Mouse (Mus musculus) embryo, embryonic 9.5 days (tissue): Measurements from ENCODE around the gene Prkar1b.
A peak's percentile ranks its signal among the peaks of the same experiment; 100 is the strongest.

Experiments used
- DNase-seq: peaks from one replicate; pipeline ENCODE4 v3.0.0-alpha.2; 2017; ENCODE audit errors: extremely low spot score

Prkar1b gene

DNA sequence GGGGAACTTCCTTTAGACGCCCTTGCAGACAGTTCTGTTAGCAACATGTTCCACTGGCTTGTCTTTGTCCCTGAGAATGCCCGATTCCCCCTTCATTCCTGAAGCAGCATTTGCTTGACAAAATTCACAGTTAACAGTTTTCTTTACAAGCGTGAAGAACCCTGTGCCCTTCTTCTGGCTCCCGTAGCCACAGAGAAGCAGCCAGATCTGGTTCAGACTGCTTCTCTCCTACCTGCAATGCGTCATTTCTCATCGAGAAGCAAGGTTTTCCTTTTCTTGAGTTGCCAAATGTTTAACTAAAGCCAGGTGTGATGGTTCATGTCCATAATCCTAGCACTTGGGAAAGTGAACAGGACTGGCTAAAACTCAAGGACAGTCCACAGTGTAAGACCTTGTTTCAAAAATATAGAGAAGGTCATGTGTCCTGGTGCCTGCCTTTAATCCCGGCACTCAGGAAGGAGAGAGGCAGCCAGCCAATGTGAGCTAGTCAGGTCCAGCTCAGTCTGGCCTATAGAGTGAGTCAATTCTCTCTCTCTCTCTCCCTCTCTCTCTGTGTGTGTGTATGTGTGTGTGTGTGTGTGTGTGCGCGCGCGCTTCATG lies 3.2 kb downstream of the Prkar1b start:
- DNase-seq, result no peak

DNA sequence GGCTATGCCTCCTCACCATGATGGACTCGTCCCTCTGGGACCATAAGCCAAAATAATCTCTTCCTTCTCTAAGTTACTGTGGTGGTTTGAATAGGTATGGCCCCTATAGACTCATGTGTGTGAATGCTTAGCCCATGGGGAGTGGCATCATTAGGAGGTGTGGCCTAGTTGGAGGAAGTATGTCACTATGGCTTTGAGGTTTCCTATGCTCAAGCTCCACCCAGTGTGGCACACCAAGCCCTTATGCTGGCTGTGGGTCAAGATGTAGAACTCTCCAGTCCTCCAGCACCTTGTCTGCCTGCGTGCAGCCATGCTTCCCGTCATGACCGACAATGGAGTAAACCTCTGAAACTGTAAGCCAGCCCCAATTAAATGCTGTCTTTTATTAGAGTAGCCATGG lies 4.1 kb downstream of the Prkar1b start:
- no peak for DNase-seq

DNA sequence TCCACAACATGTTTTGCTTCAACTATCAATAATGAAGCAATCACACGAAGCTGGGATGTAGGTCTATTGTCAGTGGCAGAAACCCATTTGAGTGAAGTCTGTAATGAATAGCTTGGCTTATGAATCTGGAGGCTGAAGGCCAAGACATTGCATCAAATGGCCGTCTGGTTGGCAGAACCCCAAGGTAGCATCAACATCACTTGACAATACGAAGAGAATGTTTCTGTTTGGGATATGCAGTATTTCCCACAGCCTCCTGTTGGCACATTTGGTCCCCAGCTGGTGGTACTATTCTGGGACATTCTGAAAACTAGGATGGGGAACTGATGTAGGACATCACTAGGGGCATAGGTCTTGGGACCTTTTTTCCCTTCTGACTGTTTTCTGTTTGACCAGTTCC lies 5.9 kb downstream of the Prkar1b start:
- DNase-seq, result no peak

DNA sequence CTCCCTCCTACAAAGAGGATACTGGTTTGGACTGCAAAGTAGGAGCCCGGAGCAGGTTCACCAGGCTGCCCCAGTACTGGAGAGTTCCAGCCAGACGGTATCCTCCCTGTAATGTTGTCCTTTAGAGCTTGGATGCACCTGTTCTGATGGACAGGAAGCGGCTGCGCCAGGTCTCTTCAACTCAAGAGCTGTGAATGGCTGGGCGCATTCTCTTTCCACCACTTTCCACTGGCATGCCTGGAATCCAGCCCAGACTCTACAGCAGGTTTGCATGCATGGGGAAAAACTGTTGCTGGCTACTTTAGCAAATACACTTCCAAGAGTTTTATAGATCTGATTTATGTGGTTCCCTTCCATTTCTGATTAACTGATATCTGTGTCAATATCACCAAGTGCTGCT lies 8.5 kb downstream of the Prkar1b start:
- DNase-seq, result no peak

DNA sequence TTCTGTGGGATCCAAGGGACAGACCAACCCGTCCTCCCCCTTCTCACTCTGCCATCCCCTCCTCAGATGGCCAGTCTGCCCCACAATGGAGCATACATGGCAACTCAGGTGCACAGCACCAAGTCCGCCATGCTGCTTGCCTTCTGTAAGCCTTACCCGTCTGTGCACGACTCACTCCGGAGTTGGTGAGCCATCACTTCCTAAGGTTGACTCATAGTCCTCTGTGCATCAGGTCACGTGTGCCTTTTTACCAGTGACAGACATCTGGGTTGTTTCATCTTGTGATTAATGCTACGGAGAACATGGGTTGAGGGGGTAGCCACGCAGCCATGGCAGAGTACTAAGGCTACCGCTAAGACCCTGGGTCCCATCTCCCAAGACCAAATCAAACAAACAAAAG lies 9.2 kb downstream of the Prkar1b start:
- no peak for DNase-seq

DNA sequence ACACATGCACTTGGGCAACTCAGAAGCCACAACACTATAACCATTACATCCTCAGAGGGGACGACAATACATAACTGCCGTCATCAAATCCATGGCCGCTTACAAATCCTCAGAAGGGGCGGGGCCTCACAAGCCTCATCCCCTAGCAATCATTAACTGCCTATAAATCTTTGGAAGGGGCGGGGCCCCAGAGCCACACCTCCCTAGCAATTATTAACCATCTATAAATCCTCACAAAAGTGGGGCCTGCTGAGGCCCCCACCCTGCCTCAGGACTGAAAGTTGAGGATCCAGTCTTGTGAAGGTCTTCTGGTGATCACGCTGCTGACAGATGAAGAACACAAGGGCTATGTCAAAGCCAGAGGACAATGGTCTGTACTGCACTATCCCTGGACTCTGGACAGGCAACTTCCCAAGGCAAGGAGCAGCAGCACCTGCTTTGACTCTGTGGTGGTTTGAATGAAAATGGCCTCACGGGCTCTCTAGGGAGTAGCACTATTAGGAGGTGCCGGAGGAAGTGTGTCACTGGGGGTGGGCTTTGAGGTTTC lies 10.8 kb downstream of the Prkar1b start:
- no peak for DNase-seq

DNA sequence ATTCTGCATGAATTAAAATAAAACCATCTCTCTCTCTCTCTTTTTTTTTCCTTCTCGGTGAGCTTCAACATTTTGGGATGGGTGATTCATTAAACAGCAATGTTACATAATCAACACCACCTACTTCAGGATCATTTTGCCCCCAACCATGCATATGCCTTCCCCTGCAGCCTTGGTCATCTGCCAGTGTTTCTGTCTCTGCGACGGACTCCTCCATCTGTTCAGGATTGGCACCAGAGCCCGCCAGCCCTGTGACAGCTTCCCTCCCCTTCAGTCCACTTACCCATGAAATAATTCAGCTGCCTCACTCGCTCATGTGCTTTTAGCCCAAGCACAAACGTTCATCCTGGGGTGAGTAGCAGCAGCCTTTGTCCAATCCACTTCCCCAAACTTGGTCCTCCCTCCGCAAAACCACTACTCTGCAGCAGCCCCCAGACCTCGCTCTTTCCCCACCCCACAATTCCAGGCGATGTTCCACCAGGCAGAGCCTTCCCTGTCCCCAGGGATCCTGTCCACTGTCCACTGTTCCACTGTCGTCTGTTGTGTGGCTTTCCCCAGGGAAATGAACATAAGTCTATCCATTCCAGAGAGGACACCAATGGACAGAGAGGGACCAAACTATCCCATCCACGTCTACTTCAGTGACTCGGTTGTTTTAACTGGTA lies 11.4 kb downstream of the Prkar1b start:
- no peak for DNase-seq

DNA sequence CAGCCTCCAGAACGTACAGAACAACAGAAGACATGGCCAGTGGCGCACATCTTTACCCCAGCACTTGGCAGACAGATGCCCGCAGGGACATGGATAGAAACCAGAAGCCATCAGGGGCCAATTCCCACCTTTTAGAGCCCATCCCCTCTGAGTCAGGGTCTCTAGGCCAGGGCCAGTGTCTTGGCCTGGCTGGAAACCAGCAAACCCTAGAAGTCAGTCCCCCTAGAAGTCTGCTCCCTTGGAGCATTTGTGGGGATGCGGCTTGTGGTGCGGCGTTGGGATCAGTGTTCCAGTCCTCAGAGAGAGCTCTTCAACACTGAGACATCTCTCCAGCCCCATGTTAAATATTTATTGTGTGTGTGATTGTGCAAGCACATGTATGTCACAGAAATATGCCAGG lies 12.6 kb downstream of the Prkar1b start:
- no peak for DNase-seq

DNA sequence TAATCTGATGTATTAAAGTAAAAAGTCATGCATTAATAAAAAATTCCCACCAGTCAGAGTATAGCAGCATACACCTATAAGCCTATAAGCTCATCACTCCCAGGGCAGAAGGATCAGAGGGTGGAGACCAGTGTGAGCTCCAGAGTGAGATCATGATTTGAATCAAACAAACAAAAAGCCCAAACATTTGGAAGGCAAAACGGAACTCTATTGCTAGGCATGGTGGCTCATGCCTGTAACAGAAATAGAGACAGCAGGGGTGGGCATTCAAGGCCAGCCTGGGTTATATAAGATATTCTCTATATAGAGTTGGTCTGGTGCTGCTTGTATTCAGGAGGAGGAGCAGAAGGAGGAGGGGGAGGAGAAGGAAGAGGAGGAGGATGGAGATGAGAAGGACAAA lies 13.5 kb downstream of the Prkar1b start:
- no peak for DNase-seq

DNA sequence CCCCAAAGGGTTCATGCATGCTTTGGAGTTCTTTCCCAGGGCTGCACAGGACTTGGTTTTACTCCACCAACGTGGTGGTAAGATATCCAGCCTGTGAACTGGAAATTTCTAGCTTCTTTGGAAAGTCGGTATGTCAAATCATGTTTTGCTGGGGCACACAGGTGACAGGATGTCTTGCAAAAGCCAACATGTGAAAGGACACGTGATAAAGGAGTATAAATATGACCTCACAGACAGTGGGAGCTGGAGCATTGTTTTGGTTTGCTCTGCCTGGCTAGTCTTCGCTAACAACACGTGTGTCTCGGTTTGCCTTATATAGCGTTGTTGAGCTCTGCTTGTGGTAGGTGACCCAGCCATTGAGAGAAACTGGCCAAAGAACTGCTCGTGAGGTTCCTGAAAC lies 15.3 kb downstream of the Prkar1b start:
- no peak for DNase-seq

DNA sequence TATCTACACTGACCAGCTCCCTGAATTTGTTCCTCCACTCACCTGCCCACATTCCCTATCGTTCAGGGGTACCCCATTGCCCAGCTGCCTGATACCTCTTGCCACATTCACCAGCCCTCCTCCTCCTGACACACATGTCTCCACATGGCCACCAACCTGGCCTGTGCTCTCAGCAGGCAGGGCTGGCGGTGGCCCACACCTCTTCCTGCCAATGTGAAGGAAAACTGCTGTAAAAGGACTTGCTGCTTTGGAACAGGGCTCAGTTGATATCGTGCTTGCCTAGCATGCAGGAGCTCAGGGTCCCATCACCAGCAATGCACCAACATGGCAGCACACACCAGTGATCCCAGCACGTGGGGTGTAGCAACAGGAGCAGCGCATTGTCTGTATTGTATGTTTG lies 19.4 kb downstream of the Prkar1b start:
- DNase-seq, result no peak

DNA sequence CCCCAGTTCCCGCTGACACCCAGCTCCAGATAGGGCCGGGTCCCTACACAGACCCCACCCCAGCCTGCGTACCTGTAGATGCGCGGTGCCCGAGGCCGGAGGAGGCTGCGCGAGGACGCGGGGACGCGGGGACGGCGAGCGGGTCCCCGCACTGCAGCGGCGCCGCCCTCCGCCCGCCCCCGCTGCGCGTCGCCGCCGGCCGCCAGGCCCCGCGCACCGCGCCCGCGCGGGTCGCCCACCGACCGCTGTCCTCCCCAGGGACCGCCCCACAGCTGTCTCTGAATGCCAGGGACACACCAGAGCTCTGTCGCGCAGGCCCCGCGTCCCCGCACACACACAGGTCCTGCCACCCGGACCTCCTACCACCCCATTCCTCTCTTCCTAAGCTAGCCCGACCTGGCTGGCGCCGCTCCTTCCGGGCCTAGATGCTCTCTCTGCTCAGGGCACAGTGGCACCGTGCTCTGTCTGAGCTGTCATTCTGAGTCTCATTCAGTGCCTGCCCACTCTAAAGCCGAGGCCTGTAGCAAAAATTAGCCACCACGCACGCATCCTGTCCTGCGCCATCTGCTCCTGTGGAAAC lies 20.1 kb downstream of the Prkar1b start:
- DNase-seq, result peak; percentile 14

DNA sequence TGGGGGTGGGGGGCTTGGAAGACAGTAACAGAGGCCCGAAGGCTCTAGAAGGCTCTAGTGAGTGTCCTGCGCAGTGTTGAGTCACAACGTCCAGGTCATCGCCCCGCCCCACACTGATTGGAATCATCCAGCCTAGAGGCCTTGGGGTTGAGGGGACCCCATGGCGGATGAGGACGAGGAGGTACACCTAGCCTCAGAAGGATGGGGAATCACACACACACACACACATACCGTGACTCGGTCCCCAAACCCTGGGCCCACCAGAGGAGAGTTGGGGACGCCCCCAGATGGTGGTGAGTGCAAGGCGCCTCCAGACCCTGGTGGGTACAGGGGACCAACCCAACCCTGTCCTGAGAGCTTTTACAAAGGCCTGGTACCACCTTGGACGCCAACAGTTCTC lies 20.7 kb downstream of the Prkar1b start:
- DNase-seq, result no peak

DNA sequence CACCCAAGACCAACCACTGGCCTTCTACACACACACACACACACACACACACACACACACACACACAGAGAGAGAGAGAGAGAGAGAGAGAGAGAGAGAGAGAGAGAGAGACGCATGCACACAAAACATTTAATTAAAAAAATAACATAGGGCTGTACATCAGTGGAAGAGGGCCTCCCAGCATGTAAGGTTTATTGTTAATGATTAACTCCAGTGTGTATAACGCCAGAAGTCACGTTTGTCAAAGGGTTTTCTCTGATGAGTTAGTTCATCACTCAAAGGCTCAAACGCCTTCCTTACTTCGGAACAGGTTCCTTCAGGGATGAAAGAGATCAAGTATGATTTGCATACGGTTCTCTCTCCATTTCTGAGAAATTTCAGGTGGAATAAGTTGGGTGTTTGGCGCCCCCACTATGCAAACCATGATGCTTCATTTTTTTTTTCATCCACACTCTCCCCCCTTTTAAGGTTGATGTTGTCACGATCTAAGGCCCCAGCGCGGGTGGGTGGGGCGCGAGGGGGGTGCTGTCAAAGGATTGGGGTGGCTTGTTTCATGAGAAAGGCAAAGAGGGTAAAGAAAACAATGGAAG lies 21.2 kb downstream of the Prkar1b start:
- DNase-seq, result no peak

DNA sequence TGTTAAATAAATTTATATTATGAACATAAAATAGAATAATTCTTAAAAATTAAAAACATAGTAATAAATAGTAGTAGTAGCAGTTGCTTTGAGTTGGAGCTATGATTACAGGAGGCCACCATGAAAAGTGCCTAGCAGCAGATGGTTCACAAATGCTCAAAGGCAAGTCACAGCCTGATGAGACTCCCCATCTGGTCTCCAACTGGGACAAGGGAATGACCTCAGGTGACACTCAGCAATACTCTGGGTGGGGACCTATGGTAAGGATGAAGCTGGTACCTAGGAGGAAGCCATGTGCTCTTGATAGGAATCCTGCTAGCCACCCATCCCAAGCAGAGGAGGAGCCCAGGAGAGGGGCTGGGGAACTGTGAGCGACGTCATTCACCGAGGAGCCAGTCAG lies 24.1 kb downstream of the Prkar1b start:
- no peak for DNase-seq

DNA sequence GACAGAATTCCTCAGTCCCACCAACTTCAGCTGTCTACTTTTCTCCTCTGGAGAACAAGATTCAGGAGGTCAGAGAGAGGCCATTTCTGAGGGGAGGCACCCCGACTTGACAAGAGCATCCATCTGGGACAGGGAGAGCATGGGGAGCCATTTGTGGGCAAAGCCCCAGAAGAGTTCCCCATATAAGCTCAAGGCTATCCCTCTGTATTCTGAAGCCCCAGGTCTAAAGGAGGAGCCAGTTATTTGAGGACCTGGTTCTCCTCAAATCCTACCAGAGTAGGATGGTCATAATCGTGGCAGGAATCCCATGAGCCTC lies 30.9 kb downstream of the Prkar1b start:
- DNase-seq, result no peak

DNA sequence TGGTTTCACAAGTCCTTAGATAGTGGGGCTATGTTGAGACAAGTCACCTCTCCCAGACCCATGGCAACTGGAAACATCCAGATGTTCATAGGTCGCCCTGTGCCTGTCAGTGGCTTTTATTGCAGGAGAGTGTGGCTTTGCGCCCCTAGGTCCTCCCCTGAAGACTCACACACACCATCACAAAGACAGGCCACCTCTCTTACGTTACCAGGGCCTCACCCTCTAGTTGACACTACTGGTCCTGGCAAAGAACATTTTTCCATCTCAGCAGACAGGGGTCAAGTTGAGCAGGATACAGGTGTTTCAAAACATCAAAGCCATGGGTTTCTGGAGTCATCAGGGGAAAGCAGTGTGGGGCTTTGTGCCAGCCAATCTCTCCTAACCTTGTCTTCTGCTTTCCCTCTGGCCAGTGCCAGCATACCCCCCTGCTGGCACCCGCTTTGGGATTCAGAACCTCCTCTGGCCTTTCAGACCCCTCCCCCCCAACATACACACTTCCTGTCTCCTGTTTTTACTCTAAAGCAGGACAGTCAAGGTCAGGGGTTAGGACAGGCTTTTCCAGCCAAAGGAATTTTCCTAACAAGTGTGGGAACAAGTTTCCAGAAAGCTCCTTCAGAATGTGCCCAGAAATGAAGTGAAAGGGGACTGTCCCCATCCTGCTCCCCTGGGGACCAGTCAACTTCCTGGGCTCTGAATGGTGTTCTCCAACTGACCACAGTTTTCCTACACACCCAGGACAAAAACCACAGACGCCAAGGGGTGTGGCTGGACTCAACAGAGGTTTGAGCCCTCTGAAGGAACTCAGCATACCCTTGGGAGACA lies 31.5 kb downstream of the Prkar1b start:
- DNase-seq, result no peak

DNA sequence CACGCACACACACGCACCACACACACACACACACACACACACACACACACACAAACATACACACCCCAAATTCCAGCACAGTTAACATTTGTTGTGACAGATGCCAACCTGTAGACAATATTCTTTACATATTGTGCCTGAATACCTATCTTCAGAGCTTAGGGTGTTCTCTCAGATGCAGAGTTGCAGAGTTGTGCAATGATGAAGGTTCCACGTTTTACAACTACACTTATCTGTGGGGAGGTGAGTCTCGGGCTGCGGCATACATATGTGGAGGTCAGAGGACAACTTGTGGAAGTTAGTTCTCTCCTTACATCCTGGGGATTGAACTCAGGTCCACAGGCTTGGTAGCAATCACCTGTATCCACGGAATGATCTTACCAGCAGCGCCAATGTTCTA lies 34.3 kb downstream of the Prkar1b start:
- no peak for DNase-seq

DNA sequence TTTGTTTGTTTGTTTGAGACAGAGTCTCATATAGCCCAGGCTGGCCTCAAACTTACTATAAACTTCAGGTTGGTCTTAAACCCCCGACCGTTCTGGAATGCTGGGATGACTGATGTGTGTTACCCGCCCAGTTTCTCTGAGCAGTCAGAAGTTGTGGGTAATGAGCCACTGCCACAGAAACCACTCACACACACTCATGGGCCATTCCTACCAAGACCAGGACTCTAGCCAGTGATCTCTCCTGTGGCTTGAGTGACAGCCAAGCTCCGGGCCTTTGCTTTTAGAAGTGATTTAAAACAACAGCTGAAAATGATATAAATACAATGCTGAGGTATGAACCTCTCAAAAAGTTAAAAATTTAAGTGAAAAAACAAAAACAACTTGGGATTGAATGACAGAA lies 34.9 kb downstream of the Prkar1b start:
- DNase-seq, result no peak

DNA sequence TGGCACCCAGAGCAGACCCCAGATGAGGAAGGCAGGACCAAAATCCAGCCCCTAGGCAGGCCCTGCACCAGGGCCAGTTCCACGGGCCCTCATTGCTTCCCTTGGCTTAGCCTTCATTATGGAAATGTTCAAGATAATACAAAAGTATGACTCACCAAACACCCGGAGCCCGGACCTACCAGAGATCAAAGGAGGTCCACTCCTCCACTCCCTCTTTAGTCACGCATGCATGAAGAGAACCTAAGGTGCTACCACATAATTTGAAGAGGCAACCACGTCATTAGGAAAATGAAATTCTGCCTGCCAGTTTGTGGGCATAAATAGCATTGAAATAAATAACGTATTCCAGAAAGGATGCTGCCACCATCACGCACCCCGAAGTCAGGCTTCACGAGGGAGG lies 37.4 kb downstream of the Prkar1b start:
- no peak for DNase-seq

DNA sequence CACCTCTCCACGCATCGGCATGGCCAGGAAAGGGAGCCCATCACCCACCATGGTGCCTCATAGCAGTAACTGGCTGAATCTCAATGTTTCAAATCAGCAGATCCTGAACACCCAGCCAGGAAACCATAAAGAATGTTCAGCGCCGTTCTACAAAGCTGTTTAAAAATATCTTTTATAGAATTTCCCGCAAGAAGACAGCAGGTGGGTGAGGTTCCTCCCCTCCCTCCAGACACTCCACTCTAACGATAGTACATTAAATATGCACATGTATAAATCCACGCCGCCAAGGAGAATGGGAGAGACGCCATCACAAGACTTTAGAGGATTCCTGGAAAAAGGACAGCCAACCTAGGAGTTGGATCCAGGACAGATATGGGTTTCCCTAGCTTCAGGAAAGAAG lies 37.8 kb downstream of the Prkar1b start:
- DNase-seq, result no peak

DNA sequence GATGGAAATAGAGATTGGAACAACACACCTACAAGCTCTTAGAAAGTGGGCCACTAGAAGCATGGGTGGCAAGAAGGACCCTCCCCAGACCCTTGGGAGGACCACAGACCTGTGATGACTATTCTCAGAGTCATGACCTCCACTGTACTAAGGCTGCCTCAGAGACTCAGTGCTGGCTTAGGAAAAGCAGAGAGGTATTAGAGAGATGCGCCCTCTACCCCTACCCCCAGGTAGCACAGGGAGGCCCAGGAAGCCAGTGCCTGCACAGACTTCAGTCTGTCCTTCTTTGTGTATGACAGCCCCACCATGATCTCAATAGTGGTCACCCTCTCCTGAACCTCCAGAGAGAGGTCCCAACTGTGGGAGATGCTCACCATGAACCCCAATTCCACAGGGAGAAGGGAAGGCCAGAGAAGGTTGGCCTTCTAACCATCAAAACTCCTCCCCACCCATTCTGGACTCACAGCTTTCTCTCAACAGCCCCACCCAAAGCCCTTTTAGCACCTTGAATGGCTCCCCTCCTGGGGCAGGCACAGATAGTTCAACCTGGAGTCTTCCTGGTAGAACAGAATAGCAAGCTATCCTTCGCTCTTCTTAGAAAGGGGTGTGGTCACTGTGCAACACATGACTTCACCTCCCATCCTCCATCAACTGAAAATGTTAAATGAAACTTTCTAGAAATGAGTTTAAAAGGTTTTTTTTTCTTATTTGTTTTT lies 39.5 kb downstream of the Prkar1b start:
- DNase-seq, result no peak
